14 mouse cellular contexts compared by ENCODE assay signal in the genomic region with DNA sequence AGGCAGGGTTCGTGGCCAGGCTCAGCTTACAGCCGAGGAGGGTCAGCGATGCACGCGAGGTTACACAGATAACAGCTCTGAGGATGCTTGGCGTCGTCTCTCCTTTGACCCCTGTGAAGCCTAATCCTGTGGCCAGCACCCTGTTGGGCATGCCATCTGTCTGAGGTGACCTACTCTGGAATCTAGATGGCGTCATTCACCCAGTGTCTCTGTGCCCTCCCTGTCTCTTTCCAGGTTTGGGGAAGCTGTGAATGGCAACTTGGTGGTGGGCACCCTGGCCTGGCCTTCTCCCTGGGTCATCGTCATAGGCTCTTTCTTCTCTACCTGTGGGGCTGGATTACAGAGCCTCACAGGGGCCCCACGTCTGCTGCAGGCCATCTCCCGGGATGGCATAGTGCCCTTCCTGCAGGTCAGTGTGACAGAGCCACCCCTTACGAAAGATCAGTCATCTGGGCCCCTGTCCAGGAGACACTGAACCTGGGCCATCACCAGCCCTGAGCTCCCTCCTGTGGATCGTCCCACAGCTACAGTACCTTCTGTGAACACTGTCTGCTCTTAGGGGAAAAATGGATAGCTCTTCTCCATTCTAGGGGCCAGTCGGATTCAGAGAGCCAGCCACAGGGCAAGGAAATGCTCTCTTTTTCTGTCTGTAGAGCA.
"Had no signal": no experiment of that assay in that cellular context is flagged by ENCODE, and none has a peak within 500 bp of the region (broad histone marks: within the 10 kb centered on the region; RNA-seq: fewer than 3 reads in every experiment).

No protein-coding gene starts in this region.

- DNase-seq: kidney, postnatal 14 days; layer of hippocampus, postnatal 36 days; lung, embryonic 14.5 days; lung, postnatal 10 days; lung, postnatal 4 days; midbrain, embryonic 14.5 days; thymus, postnatal 4 days had no signal

- H3K4me2 ChIP-seq: kidney, embryonic 15.5 days; limb, embryonic 12.5 days; liver, embryonic 11.5 days; liver, embryonic 15.5 days; lung, embryonic 14.5 days; neural tube, embryonic 12.5 days had no signal

- H3K4me3 ChIP-seq: kidney, embryonic 15.5 days; limb, embryonic 12.5 days; liver, embryonic 15.5 days; midbrain, embryonic 10.5 days; neural tube, embryonic 12.5 days had no signal

- H3K36me3 ChIP-seq: kidney, embryonic 15.5 days; limb, embryonic 12.5 days; liver, embryonic 15.5 days; midbrain, embryonic 10.5 days; neural tube, embryonic 12.5 days had no signal

- H3K27ac ChIP-seq: kidney, embryonic 15.5 days; limb, embryonic 12.5 days; liver, embryonic 15.5 days; midbrain, embryonic 10.5 days; neural tube, embryonic 12.5 days; stomach, postnatal 0 days had no signal

- H3K9me3 ChIP-seq: kidney, embryonic 15.5 days; limb, embryonic 12.5 days; liver, embryonic 15.5 days; midbrain, embryonic 10.5 days; neural tube, embryonic 12.5 days had no signal

- H3K9ac ChIP-seq: kidney, embryonic 15.5 days; limb, embryonic 12.5 days; liver, embryonic 15.5 days; lung, embryonic 14.5 days; neural tube, embryonic 12.5 days had no signal

- H3K27me3 ChIP-seq: kidney, embryonic 15.5 days; neural tube, embryonic 12.5 days had no signal

- H3K4me1 ChIP-seq: kidney, embryonic 15.5 days; limb, embryonic 12.5 days; liver, embryonic 15.5 days had no signal
